ENCODE assay signal across 1 mouse cellular context in genomic region chr8:84966603-84967002, GRCm38 (mm10).
TF ChIP-seq lines count a peak whose summit lies in the region.

No protein-coding gene starts in this region.

TF ChIP-seq in CH12.LX, 34 proteins besides CTCF, POLR2A, EP300 and RAD21:
- TF ChIP-seq UBTF (IDR thresholded peaks at IDR 0.05; ENCODE audit: low read depth, low read length) = no peak
- TF ChIP-seq MAFK (IDR thresholded peaks at IDR 0.05; ENCODE audit: insufficient replicate concordance, low read length) = no peak
- 0 out of 2 replicates have a peak, but pooled peaks have one; percentile 28 for TF ChIP-seq MXI1 (IDR thresholded peaks at IDR 0.05; ENCODE audit: low read depth, low read length)
- no peak for TF ChIP-seq BHLHE40 (IDR thresholded peaks at IDR 0.05; ENCODE audit: low read depth, low read length)
TF ChIP-seq in CH12.LX: peak in this region for 1.
